Mouse (Mus musculus): ENCODE data around the gene Dppa5a. TPM values are rescaled to one million over a fixed set of nuclear protein-coding genes. Genes with fewer than 3 reads are reported as not detected.
A peak's percentile ranks its signal among the peaks of the same experiment; 100 is the strongest.
"Not testable (repeated sequence)": the region's sequence is repeated elsewhere in the genome, so short reads cannot be mapped to it uniquely, and the experiment has no call there.

Gene Dppa5a
- polyA plus RNA-seq (2012; rRNA removed) = not detected in 2 replicates

DNA sequence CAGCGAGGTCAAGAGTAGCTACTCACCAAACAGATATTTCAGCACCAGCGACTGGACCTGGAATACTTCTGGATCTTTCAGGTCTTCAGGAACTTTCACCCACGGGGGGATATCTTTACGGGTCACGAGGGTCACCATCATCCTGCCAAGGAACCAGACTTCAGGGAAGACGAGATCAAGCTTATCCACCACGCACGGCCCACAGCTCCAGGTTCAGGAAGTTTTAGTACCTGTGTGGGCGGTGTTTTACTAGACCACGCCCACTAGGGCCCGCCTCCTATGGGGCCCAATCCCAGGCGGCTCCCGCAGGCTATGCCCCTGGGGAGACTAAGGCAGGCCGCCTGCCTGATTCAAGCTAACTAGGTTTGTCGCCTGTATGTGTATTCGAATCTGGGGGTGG is at the start of gene Dppa5a:
Gene Dppa5a, minus strand, starts transcription at position 219 of the 400 bp plus-strand sequence.
- H3K36me3 ChIP-seq (ENCODE audit: control insufficient read depth, insufficient read depth, low read length); DNase-seq (ENCODE audit: low read depth in 1 of 2, low spot score in 2 of 2); H3K27me3 ChIP-seq (ENCODE audit: control insufficient read depth, insufficient read depth, low read length); H3K4me1 ChIP-seq (ENCODE audit: control insufficient read depth, insufficient read depth, insufficient read length); H3K27ac ChIP-seq (ENCODE audit: insufficient read depth, low read length); H3K4me3 ChIP-seq (ENCODE audit: extremely low read depth, insufficient read depth, insufficient read length): not testable (repeated sequence)
- WGBS = 93% methylated on average over 16 of the region's 16 CpGs

DNA sequence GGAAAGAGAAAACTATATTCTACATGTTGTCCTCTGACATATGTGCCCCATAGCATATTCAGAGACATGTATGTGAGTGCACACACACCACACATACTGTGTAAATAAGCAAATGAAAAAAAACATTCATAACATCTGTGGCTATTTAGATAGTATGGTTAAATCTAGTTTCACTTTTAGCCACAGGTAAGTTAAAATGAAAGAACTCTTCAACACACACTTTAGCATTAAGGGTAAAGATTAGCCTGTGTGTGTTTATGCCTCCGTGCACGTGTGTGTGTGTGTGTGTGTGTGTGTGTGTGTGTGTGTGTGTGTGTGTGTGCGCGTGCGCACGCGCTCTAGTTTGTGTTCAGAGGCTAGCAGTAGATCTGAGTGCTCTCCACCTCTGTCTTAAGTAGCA is 33.6 kb upstream of the Dppa5a start:
- no peak overlapping the region for H3K4me3 ChIP-seq (ENCODE audit: extremely low read depth, insufficient read depth, insufficient read length)
- DNase-seq (ENCODE audit: low read depth in 1 of 2, low spot score in 2 of 2) = no peak
- H3K4me1 ChIP-seq (ENCODE audit: control insufficient read depth, insufficient read depth, insufficient read length) = no peaks in the 10 kb centered on the region
- WGBS = 90% methylated on average over 7 of the region's 7 CpGs
- TF ChIP-seq POLR2A (IDR thresholded peaks at IDR 0.05; ENCODE audit: low read depth, low read length) = no peak
- no peak for TF ChIP-seq CTCF (IDR thresholded peaks at IDR 0.05; ENCODE audit: extremely low read depth, insufficient read depth, insufficient read length, insufficient replicate concordance)
- no peaks in the 10 kb centered on the region for H3K36me3 ChIP-seq (ENCODE audit: control insufficient read depth, insufficient read depth, low read length)
- H3K27ac ChIP-seq (ENCODE audit: insufficient read depth, low read length) = no peak overlapping the region
- peaks cover 2% of the 10 kb centered on the region; the same call in 1 of the 2 replicates for H3K27me3 ChIP-seq (ENCODE audit: control insufficient read depth, insufficient read depth, low read length)

DNA sequence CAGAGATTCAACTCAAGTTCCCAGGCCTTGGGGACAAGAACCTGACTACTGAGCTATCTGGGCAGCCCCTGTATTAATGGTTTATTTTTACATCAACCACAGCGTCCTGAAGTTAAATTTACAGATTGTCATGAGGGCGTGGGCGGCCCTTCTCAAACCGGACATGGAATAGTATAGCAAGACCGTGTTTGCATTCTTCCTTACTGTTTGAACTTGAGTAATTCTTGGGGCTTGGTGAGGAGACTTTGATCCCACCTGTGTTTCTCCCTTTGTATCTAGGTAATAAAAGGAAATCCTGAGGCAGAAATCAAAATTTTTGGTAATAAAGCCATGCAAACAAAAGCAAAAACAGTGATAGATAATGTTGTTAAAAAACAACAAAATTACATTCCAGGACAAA is 32.6 kb upstream of the Dppa5a start:
- Histone ChIP-seq H3K4me1 (ENCODE audit: control insufficient read depth, insufficient read depth, insufficient read length) (peaks cover 7% of the 10 kb centered on the region), H3K27ac (ENCODE audit: insufficient read depth, low read length) (no peak overlapping the region), H3K4me3 (ENCODE audit: extremely low read depth, insufficient read depth, insufficient read length) (no peak overlapping the region), H3K36me3 (ENCODE audit: control insufficient read depth, insufficient read depth, low read length) (no peaks in the 10 kb centered on the region), H3K27me3 (ENCODE audit: control insufficient read depth, insufficient read depth, low read length) (peaks cover 10% of the 10 kb centered on the region)
- 81% methylated on average over 5 of the region's 5 CpGs for WGBS
- DNase-seq (ENCODE audit: low read depth in 1 of 2, low spot score in 2 of 2) = no peak
- TF ChIP-seq POLR2A (IDR thresholded peaks at IDR 0.05; ENCODE audit: low read depth, low read length) = no peak
- TF ChIP-seq CTCF (IDR thresholded peaks at IDR 0.05; ENCODE audit: extremely low read depth, insufficient read depth, insufficient read length, insufficient replicate concordance) = no peak

DNA sequence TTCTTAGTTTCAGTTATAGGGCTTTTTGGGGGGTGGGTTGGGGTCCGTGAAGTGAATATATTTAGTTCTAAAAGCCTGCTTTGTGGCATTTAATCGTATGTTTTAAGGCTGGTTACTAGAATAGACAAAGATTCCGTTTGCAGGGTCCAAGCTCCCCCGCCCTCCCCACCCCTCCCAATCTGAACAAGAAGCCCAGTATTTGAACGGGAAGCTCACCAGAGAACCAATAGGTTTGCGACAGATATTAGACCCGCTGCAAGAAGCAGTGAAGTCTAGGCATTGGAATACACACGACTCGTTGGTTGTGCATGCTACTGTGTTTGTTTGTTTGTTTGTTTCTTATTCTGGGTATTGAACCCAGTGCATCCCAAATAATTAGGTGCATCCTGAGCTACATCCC is 28.5 kb upstream of the Dppa5a start:
- no peak overlapping the region for H3K27ac ChIP-seq (ENCODE audit: insufficient read depth, low read length)
- TF ChIP-seq POLR2A (IDR thresholded peaks at IDR 0.05; ENCODE audit: low read depth, low read length) (no peak), CTCF (IDR thresholded peaks at IDR 0.05; ENCODE audit: extremely low read depth, insufficient read depth, insufficient read length, insufficient replicate concordance) (no peak)
- DNase-seq (ENCODE audit: low read depth in 1 of 2, low spot score in 2 of 2) = no peak
- WGBS = 65% methylated on average over 9 of the region's 9 CpGs
- H3K4me3 ChIP-seq (ENCODE audit: extremely low read depth, insufficient read depth, insufficient read length) = no peak overlapping the region
- peaks cover 12% of the 10 kb centered on the region for H3K27me3 ChIP-seq (ENCODE audit: control insufficient read depth, insufficient read depth, low read length)
- H3K36me3 ChIP-seq (ENCODE audit: control insufficient read depth, insufficient read depth, low read length) = no peaks in the 10 kb centered on the region
- peaks cover 8% of the 10 kb centered on the region for H3K4me1 ChIP-seq (ENCODE audit: control insufficient read depth, insufficient read depth, insufficient read length)

DNA sequence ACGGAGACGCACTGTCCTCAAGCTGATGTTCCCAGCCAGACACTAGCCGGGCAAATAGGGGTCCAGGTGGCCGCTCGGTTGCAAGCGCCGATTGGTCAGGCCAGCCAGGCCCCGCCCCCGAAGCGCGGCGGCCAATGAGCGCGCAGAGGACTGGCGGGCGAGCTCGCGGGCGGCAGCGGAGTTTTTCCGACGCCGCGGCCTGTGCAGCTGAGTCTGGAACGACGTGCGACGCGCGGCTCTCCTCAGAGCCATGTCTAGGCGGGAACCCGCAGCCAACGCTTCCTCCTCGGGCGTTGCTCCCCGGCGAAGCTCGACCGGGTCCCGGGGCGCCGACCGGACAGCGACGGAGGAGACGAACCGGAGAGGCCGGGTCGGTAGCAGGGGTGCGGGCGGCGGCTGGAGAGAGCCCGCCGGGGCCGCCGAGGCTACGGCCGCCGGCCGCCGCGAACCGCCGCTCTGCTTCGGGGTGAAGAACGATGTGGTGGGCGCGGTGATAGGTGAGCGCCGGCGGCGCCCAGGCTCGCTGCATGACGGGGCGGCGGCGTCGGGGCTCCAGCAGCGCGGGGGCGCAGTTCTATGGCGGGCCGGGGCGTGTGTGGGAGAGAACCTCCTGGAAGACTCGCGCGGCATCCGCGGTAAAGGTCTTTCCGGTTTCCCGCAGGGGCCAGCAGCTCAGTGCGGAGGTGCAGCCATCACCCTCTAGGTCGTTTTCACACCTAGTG is 27.8 kb upstream of the Dppa5a start, which contains the start of gene Ddx43:
Gene Ddx43, plus strand, starts transcription at position 148 of the 722 bp plus-strand sequence.
- Histone ChIP-seq H3K27me3 (ENCODE audit: control insufficient read depth, insufficient read depth, low read length) (peaks cover 12% of the 10 kb centered on the region), H3K4me1 (ENCODE audit: control insufficient read depth, insufficient read depth, insufficient read length) (peaks cover 8% of the 10 kb centered on the region), H3K27ac (ENCODE audit: insufficient read depth, low read length) (no peak within 1 kb of the TSS), H3K36me3 (ENCODE audit: control insufficient read depth, insufficient read depth, low read length) (no peaks in the 10 kb centered on the region), H3K4me3 (ENCODE audit: extremely low read depth, insufficient read depth, insufficient read length) (peak within 1 kb of the TSS; percentile 58; the same call in 1 of the 2 replicates)
- 2% methylated on average over 92 of the region's 93 CpGs for WGBS
- TF ChIP-seq POLR2A (IDR thresholded peaks at IDR 0.05; ENCODE audit: low read depth, low read length) (no peak), CTCF (IDR thresholded peaks at IDR 0.05; ENCODE audit: extremely low read depth, insufficient read depth, insufficient read length, insufficient replicate concordance) (no peak)
- peak in 1 of 2 experiments; percentile 24 for DNase-seq (ENCODE audit: low read depth in 1 of 2, low spot score in 2 of 2)

DNA sequence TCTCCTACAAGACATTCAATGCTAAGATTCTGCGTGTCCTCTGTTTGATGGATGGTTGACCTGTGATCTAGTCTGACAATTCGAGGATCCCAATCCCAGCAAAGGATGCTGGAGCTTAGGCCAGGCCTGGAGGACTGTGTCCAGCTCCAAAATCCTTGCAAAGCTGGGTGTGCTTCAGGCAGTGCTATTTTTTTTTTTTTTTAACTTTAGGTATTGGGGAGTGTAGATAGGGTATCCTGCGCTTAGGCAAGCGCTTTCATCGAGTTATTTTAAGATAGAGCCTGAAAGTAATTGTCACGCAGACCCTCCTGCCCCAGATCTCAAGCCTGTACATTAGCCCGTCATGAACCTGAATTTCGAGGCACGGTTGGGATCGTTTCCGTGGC is 27.3 kb upstream of the Dppa5a start:
- 40% methylated on average over 11 of the region's 11 CpGs for WGBS
- TF ChIP-seq POLR2A (IDR thresholded peaks at IDR 0.05; ENCODE audit: low read depth, low read length) = no peak
- TF ChIP-seq CTCF (IDR thresholded peaks at IDR 0.05; ENCODE audit: extremely low read depth, insufficient read depth, insufficient read length, insufficient replicate concordance) = no peak
- no peak for DNase-seq (ENCODE audit: low read depth in 1 of 2, low spot score in 2 of 2)
- H3K27ac ChIP-seq (ENCODE audit: insufficient read depth, low read length) = no peak overlapping the region
- peaks cover 8% of the 10 kb centered on the region for H3K4me1 ChIP-seq (ENCODE audit: control insufficient read depth, insufficient read depth, insufficient read length)
- no peaks in the 10 kb centered on the region for H3K36me3 ChIP-seq (ENCODE audit: control insufficient read depth, insufficient read depth, low read length)
- peaks cover 12% of the 10 kb centered on the region for H3K27me3 ChIP-seq (ENCODE audit: control insufficient read depth, insufficient read depth, low read length)
- H3K4me3 ChIP-seq (ENCODE audit: extremely low read depth, insufficient read depth, insufficient read length) = peak overlapping the region; percentile 58; the same call in 1 of the 2 replicates

DNA sequence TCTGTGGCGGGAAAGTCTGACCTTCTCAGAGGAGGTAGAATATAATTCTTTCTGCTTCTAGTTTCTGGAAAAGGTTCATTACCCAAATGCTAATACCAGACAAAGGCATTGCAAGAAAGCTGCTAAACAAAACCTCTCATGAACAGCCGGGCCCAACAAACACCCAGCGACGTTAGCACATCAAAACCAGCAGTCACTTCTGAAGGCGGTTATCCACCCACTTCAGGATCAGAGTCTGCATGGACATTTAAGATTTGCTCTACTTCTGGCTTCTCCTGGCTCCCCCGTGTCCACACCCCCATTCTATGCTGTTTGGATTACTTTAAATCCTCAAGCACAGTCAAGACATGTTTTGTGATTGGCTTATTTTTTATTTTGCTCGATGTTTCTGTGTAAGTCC is 26.6 kb upstream of the Dppa5a start:
- no peak for DNase-seq (ENCODE audit: low read depth in 1 of 2, low spot score in 2 of 2)
- H3K27me3 ChIP-seq (ENCODE audit: control insufficient read depth, insufficient read depth, low read length) = peaks cover 12% of the 10 kb centered on the region

More for the DNA sequence above, 26.6 kb upstream of the Dppa5a start:
- peaks cover 8% of the 10 kb centered on the region for H3K4me1 ChIP-seq (ENCODE audit: control insufficient read depth, insufficient read depth, insufficient read length)
- 72% methylated on average over 7 of the region's 7 CpGs for WGBS
- no peak overlapping the region for H3K4me3 ChIP-seq (ENCODE audit: extremely low read depth, insufficient read depth, insufficient read length)
- TF ChIP-seq CTCF (IDR thresholded peaks at IDR 0.05; ENCODE audit: extremely low read depth, insufficient read depth, insufficient read length, insufficient replicate concordance) = no peak
- TF ChIP-seq POLR2A (IDR thresholded peaks at IDR 0.05; ENCODE audit: low read depth, low read length) = no peak
- H3K27ac ChIP-seq (ENCODE audit: insufficient read depth, low read length) = no peak overlapping the region
- no peaks in the 10 kb centered on the region for H3K36me3 ChIP-seq (ENCODE audit: control insufficient read depth, insufficient read depth, low read length)

Data from spleen, adult 2 months (tissue).